Mouse (Mus musculus) intestine, embryonic 16.5 days (tissue): ENCODE results near the gene Cab39. TPM values are rescaled to one million over a fixed set of nuclear protein-coding genes. Genes with fewer than 3 reads are reported as not detected.
A peak's percentile ranks its signal among the peaks of the same experiment; 100 is the strongest.

Experiments used
- ATAC-seq: fragments of 200-750 bp; cut with Nextera tagmentation; 2 replicates; pipeline ENCODE4 v1.8.0; 2017; ENCODE audit warnings: moderate TSS enrichment, moderate library complexity
- H3K27ac ChIP-seq: fragments of 300-500 bp; sonication (generic); 2 replicates; pipeline ENCODE4 v1.5.1; 2014; ENCODE audit warnings: mild to moderate bottlenecking, low read length
- H3K27me3 ChIP-seq: fragments of 300-500 bp; sonication (generic); replicated peaks from 2 replicates; pipeline ENCODE4 v1.6.1; 2014; ENCODE audit warnings: low read length, control low read depth, mixed read lengths; ENCODE audit not compliant: control insufficient read depth, insufficient read depth
- H3K36me3 ChIP-seq: fragments of 300-500 bp; sonication (generic); 2 replicates; pipeline ENCODE4 v1.6.1; 2014; ENCODE audit warnings: low read length, control low read depth; ENCODE audit not compliant: control insufficient read depth, insufficient read depth
- H3K4me1 ChIP-seq: fragments of 300-500 bp; sonication (generic); 2 replicates; pipeline ENCODE4 v1.6.1; 2014; ENCODE audit warnings: low read length, control low read depth, mixed read lengths; ENCODE audit not compliant: control insufficient read depth, insufficient read depth
- H3K4me2 ChIP-seq: fragments of 300-500 bp; sonication (generic); 2 replicates; pipeline ENCODE4 v1.6.1; 2014; ENCODE audit warnings: low read depth, low read length, control low read depth
- H3K4me3 ChIP-seq: fragments of 300-500 bp; sonication (generic); 2 replicates; pipeline ENCODE4 v1.5.1; 2014; ENCODE audit warnings: mild to moderate bottlenecking, low read length
- H3K9ac ChIP-seq: fragments of 300-500 bp; sonication (generic); 2 replicates; pipeline ENCODE4 v1.6.1; 2014; ENCODE audit warnings: low read depth, low read length
- H3K9me3 ChIP-seq: fragments of 300-500 bp; sonication (generic); 2 replicates; pipeline ENCODE4 v1.6.1; 2016; ENCODE audit warnings: low read length, control low read depth; ENCODE audit not compliant: control insufficient read depth
- WGBS: fragments of 180-500 bp; shearing (Covaris S2); extraction: QIAGEN DNeasy Blood & Tissue Kit; methylation state at CpG from one replicate; pipeline ENCODE4 v1.1.7; 2014; 5-methylcytosine and 5-hydroxymethylcytosine counted together
- polyA plus RNA-seq: library from polyadenylated mRNA; unstranded; fragments of >200 nt; fragmentation: Nextera tagmentation; extraction: Ambion mirVana; gene quantifications from 2 replicates; pipeline ENCODE4 v1.2.1, GENCODE M21; 2015

Gene Cab39
- polyA plus RNA-seq, 1 experiment from 2014 or later: 14.4 TPM

- peaks cover 11% of the 10 kb centered on the region; the same call in 1 of the 2 replicates for H3K36me3 ChIP-seq
- no peak for ATAC-seq
- no peak overlapping the region for H3K4me3 ChIP-seq
- H3K27ac ChIP-seq: no peak overlapping the region
- no peaks in the 10 kb centered on the region for H3K27me3 ChIP-seq
- H3K9me3 ChIP-seq: no peaks in the 10 kb centered on the region
- no peak overlapping the region for H3K4me2 ChIP-seq
- H3K4me1 ChIP-seq: no peaks in the 10 kb centered on the region
- WGBS: 88% methylated on average over 5 of the region's 5 CpGs
- H3K9ac ChIP-seq: no peak overlapping the region
Observed at GRCm38 (mm10) chr1:85850851-85851250, 57.6 kb downstream of the Cab39 start.

GRCm38 (mm10) chr1:85852996-85853689 lies 59.9 kb downstream of the Cab39 start:
- peaks cover 9% of the 10 kb centered on the region; the same call in 1 of the 2 replicates for H3K36me3 ChIP-seq
- H3K9me3 ChIP-seq: no peaks in the 10 kb centered on the region
- H3K4me1 ChIP-seq: no peaks in the 10 kb centered on the region
- peak; percentile 65 for ATAC-seq
- no peaks in the 10 kb centered on the region for H3K27me3 ChIP-seq
- 79% methylated on average over 2 of the region's 2 CpGs for WGBS
- no peak overlapping the region for H3K4me3 ChIP-seq
- no peak overlapping the region for H3K9ac ChIP-seq
- H3K4me2 ChIP-seq: no peak overlapping the region
- H3K27ac ChIP-seq: no peak overlapping the region

DNA sequence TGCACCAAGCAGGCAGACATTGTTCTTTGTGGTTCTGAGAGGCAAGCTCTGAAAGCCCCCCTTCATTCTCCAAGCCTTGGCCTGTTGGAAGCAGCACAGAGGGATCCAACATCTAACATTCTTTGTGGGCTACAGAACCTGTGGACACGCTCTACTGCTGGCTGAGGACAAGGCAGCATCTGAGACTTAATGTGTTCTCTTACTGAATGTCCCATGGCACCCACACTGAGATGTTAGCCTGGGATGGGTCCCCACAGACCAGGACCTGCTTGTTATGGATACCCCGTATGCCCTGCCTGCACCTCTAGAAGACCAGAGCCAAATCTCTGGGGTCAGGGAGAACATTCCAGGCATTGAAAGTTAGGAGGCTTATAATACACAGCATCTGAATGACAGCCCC lies 60.6 kb downstream of the Cab39 start:
- Histone ChIP-seq H3K27me3 (no peaks in the 10 kb centered on the region), H3K36me3 (peaks cover 7% of the 10 kb centered on the region; the same call in 1 of the 2 replicates), H3K9me3 (no peaks in the 10 kb centered on the region), H3K4me3 (no peak overlapping the region), H3K4me1 (no peaks in the 10 kb centered on the region), H3K4me2 (no peak overlapping the region), H3K27ac (no peak overlapping the region), H3K9ac (no peak overlapping the region)
- ATAC-seq: no peak
- WGBS: 89% methylated on average over 2 of the region's 2 CpGs

- H3K9ac ChIP-seq: no peak overlapping the region
- 75% methylated on average over 2 of the region's 2 CpGs for WGBS
- H3K27ac ChIP-seq: no peak overlapping the region
- 0 out of 2 replicates have a peak, but pooled peaks cover under 1% of the 10 kb centered on the region for H3K36me3 ChIP-seq
- no peaks in the 10 kb centered on the region for H3K9me3 ChIP-seq
- H3K4me1 ChIP-seq: no peaks in the 10 kb centered on the region
- H3K4me3 ChIP-seq: no peak overlapping the region
- no peak overlapping the region for H3K4me2 ChIP-seq
- ATAC-seq: no peak
- no peaks in the 10 kb centered on the region for H3K27me3 ChIP-seq
Observed at GRCm38 (mm10) chr1:85854475-85854874, 61.2 kb downstream of the Cab39 start.

- Histone ChIP-seq H3K4me2 (no peak overlapping the region), H3K27ac (no peak overlapping the region), H3K4me1 (no peaks in the 10 kb centered on the region), H3K36me3 (no peaks in the 10 kb centered on the region), H3K9me3 (no peaks in the 10 kb centered on the region), H3K9ac (no peak overlapping the region), H3K27me3 (no peaks in the 10 kb centered on the region), H3K4me3 (no peak overlapping the region)
- WGBS: 76% methylated on average over 3 of the region's 3 CpGs
- no peak for ATAC-seq
Observed at GRCm38 (mm10) chr1:85856266-85856665, 63.0 kb downstream of the Cab39 start.

DNA sequence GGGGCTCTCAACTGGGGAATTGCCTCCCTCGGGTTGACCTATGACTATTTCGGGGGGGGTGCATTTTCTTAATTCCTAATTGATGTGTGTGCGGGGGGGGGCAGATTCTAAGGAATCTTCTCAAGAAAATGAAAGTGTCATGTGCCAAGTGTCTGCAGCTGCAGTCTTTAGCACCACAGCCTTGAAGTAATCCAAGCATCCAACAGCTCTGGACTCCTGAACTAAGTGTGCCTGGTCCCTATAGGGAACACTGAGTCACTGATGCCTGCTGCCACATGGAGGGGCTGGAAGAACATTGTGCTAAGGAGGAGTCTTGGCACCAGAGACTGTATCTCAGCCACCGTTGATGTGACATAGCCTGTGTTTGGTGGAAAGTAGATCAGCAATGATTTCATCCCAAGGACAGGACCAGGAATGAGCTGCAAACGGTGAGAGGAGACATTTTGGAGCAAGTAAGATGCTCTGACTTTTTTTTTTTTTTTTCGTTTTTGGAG lies 64.1 kb downstream of the Cab39 start:
- Histone ChIP-seq H3K4me3 (no peak overlapping the region), H3K9me3 (peaks cover 4% of the 10 kb centered on the region; the same call in 1 of the 2 replicates), H3K27me3 (no peaks in the 10 kb centered on the region), H3K27ac (no peak overlapping the region), H3K4me1 (no peaks in the 10 kb centered on the region), H3K36me3 (no peaks in the 10 kb centered on the region), H3K9ac (no peak overlapping the region), H3K4me2 (no peak overlapping the region)
- WGBS: 75% methylated on average over 6 of the region's 6 CpGs
- no peak for ATAC-seq

DNA sequence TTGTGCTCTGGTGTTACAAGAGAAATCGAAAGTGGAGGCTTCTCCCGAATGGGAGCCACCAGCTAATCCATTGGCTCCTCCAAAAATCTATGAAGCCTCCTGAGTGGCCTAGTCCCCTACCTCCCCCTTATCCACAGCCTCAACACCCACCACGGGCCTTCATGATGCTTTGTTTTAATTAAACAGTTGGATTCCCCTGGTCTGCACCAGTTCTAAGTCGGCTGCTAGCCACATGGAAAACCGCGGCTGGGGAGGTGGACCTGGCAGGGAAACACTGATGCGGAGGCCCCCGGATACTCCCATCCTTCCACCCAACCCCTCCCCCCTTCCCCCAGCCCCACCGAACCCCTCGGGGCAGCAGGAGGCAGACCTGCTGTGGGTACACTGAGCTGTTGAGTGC lies 71.1 kb downstream of the Cab39 start:
- Histone ChIP-seq H3K36me3 (no peaks in the 10 kb centered on the region), H3K27me3 (no peaks in the 10 kb centered on the region), H3K4me3 (no peak overlapping the region), H3K9ac (no peak overlapping the region), H3K4me2 (no peak overlapping the region), H3K27ac (no peak overlapping the region), H3K4me1 (no peaks in the 10 kb centered on the region), H3K9me3 (peaks cover 11% of the 10 kb centered on the region)
- 90% methylated on average over 8 of the region's 10 CpGs for WGBS
- no peak for ATAC-seq

GRCm38 (mm10) chr1:85870001-85870400 lies 76.8 kb downstream of the Cab39 start:
- Histone ChIP-seq H3K27ac (no peak overlapping the region), H3K36me3 (no peaks in the 10 kb centered on the region), H3K4me3 (no peak overlapping the region), H3K4me1 (no peaks in the 10 kb centered on the region), H3K9me3 (peaks cover 5% of the 10 kb centered on the region; the same call in 1 of the 2 replicates), H3K9ac (no peak overlapping the region), H3K27me3 (no peaks in the 10 kb centered on the region), H3K4me2 (no peak overlapping the region)
- WGBS: 79% methylated on average over 7 of the region's 7 CpGs
- no peak for ATAC-seq

DNA sequence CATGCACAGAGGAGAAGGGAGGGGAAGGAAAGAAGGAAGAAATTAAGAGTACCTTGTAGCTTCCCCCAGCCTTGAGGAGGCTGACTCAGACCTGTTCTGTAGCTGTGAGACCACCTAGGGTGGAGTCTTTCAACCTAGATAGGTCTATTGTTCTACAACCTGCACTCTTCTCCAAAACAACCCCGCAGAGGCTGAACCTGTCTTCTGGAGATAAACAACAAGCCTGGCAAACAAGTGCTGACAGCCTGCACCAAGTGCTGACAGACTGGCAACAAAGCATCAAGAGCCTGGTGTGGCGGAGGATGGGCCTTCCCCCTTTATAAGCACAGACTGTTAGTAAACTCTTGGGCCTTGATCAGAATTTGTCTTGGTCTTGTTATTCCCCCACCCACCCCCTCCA lies 77.3 kb downstream of the Cab39 start:
- no peaks in the 10 kb centered on the region for H3K4me1 ChIP-seq
- no peak overlapping the region for H3K9ac ChIP-seq
- WGBS: 65% methylated on average over 2 of the region's 2 CpGs
- no peak overlapping the region for H3K27ac ChIP-seq
- no peak overlapping the region for H3K4me3 ChIP-seq
- H3K27me3 ChIP-seq: no peaks in the 10 kb centered on the region
- peaks cover 6% of the 10 kb centered on the region; the same call in 1 of the 2 replicates for H3K9me3 ChIP-seq
- no peak overlapping the region for H3K4me2 ChIP-seq
- H3K36me3 ChIP-seq: no peaks in the 10 kb centered on the region
- no peak for ATAC-seq
